Mouse (Mus musculus): ENCODE data around the gene Ttc19. TPM values are rescaled to one million over a fixed set of nuclear protein-coding genes. Genes with fewer than 3 reads are reported as not detected.

Gene Ttc19
- 10 to 100 TPM; 16.1 to 18.2 TPM for total RNA-seq (2021)
- long read RNA-seq, experiment 1, transcript Ttc19-201 (10 exons, 3,410 nt), result major isoform, 16 of 21 reads
- long read RNA-seq, experiment 1, partial matches to known transcripts, result 1 of 21 reads
- long read RNA-seq, experiment 1, other reads (novel, unspliced or antisense), result 3 of 21 reads
- long read RNA-seq, experiment 2, transcript Ttc19-201 (10 exons, 3,410 nt), result major isoform, 25 of 42 reads
- long read RNA-seq, experiment 2, partial matches to known transcripts, result 2 of 42 reads
- long read RNA-seq, experiment 2, other reads (novel, unspliced or antisense), result 13 of 42 reads

- peak; percentile 93 for DNase-seq (ENCODE audit: low spot score in 2 of 2)
Measured at GRCm38 (mm10) chr11:62280675-62281600, at the start of gene Ttc19, which contains the start of gene Zswim7. Gene Ttc19, plus strand, starts transcription at chr11:62281473. Gene Zswim7, minus strand, starts transcription at chr11:62281375.

- DNase-seq (ENCODE audit: low spot score in 2 of 2), result no peak
Measured at GRCm38 (mm10) chr11:62240631-62241261, 40.5 kb upstream of the Ttc19 start.

GRCm38 (mm10) chr11:62243871-62244270 lies 37.4 kb upstream of the Ttc19 start:
- no peak for DNase-seq (ENCODE audit: low spot score in 2 of 2)

GRCm38 (mm10) chr11:62244471-62244870 lies 36.8 kb upstream of the Ttc19 start:
- no peak for DNase-seq (ENCODE audit: low spot score in 2 of 2)

GRCm38 (mm10) chr11:62247759-62248400 lies 33.4 kb upstream of the Ttc19 start:
- no peak for DNase-seq (ENCODE audit: low spot score in 2 of 2)

GRCm38 (mm10) chr11:62248401-62249244 lies 32.6 kb upstream of the Ttc19 start, which contains the start of gene Adora2b:
Gene Adora2b, plus strand, starts transcription at chr11:62248984.
- DNase-seq (ENCODE audit: low spot score in 2 of 2), result peak; percentile 63 to 80

- DNase-seq (ENCODE audit: low spot score in 2 of 2), result peak in 1 of 2 experiments; percentile 30
Measured at GRCm38 (mm10) chr11:62249266-62250037, 31.8 kb upstream of the Ttc19 start.

GRCm38 (mm10) chr11:62251047-62251446 lies 30.2 kb upstream of the Ttc19 start:
- DNase-seq (ENCODE audit: low spot score in 2 of 2), result peak in 1 of 2 experiments; percentile 35

GRCm38 (mm10) chr11:62253380-62253779 lies 27.9 kb upstream of the Ttc19 start:
- DNase-seq (ENCODE audit: low spot score in 2 of 2), result no peak

GRCm38 (mm10) chr11:62259214-62259613 lies 22.1 kb upstream of the Ttc19 start:
- DNase-seq (ENCODE audit: low spot score in 2 of 2), result no peak

- DNase-seq (ENCODE audit: low spot score in 2 of 2), result no peak
Measured at GRCm38 (mm10) chr11:62263599-62263998, 17.7 kb upstream of the Ttc19 start.

GRCm38 (mm10) chr11:62264018-62264417 lies 17.3 kb upstream of the Ttc19 start:
- DNase-seq (ENCODE audit: low spot score in 2 of 2), result no peak

- no peak for DNase-seq (ENCODE audit: low spot score in 2 of 2)
Measured at GRCm38 (mm10) chr11:62265642-62266041, 15.6 kb upstream of the Ttc19 start.

- DNase-seq (ENCODE audit: low spot score in 2 of 2), result no peak
Measured at GRCm38 (mm10) chr11:62266466-62267214, 14.6 kb upstream of the Ttc19 start.

- DNase-seq (ENCODE audit: low spot score in 2 of 2), result no peak
Measured at GRCm38 (mm10) chr11:62268381-62268780, 12.9 kb upstream of the Ttc19 start.

GRCm38 (mm10) chr11:62269097-62269496 lies 12.2 kb upstream of the Ttc19 start:
- no peak for DNase-seq (ENCODE audit: low spot score in 2 of 2)

- DNase-seq (ENCODE audit: low spot score in 2 of 2), result no peak
Measured at GRCm38 (mm10) chr11:62270851-62271250, 10.4 kb upstream of the Ttc19 start.

GRCm38 (mm10) chr11:62277086-62277485 lies 4.2 kb upstream of the Ttc19 start:
- DNase-seq (ENCODE audit: low spot score in 2 of 2), result peak in 1 of 2 experiments; percentile 12
